Mouse (Mus musculus): ENCODE data around the gene Gpr84. TPM values are rescaled to one million over a fixed set of nuclear protein-coding genes. Genes with fewer than 3 reads are reported as not detected.

The Gpr84 gene
- polyA plus RNA-seq, 1 experiment from 2014 or later: 0.29 TPM

DNA sequence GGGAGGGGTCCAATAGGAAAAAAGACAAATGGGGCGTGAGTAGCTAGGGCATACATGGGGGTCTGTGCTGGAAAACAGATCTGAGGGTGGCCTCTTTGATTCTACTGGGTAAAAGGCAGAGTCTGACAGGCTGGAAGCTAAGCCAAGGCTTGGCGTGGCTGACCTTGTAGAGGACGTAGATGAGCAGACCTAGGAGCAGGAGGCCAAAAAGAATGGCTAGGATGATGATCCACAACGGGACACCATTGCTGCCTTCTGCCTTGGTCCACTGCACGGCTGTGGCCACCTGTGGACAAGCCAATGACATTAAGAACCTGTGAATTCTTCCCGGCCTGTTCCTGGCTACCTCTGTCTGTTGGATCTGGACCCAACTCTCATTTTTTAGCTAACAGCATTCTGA, 35.4 kb upstream of the Gpr84 start:
- Histone ChIP-seq H3K36me3 (peaks cover 60% of the 10 kb centered on the region), H3K4me2 (no peak overlapping the region), H3K4me1 (replicated peaks) (peaks cover 6% of the 10 kb centered on the region), H3K27ac (no peak overlapping the region), H3K4me3 (replicated peaks) (no peak overlapping the region), H3K27me3 (peaks cover 15% of the 10 kb centered on the region), H3K9me3 (replicated peaks) (no peaks in the 10 kb centered on the region), H3K9ac (no peak overlapping the region)
- no peak for DNase-seq
- 72% methylated on average over 6 of the region's 6 CpGs for WGBS (ENCODE audit: insufficient replicate concordance)
- no peak for ATAC-seq (ENCODE audit: low read depth)

DNA sequence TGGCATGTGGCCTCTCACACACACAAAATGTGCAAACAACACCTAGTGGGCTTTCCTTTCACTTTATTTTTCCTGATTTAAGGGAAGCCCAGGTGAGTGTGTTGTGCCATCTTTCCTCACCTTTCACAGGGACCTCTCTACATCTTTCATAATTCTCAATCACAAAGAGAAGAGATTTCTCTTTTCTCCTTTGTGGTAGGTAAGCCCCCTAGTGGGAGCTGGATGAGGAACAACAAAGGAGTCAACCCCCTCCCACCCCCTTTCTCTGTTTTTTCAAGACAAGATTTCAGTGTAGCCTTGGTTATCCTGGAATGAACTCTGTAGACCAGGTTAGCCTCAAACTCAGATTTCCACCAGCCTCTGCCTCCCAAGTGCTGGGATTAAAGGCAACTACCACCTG, 33.1 kb upstream of the Gpr84 start:
- ATAC-seq (ENCODE audit: low read depth): no peak
- Histone ChIP-seq H3K4me1 (replicated peaks) (peaks cover 29% of the 10 kb centered on the region), H3K27me3 (peaks cover 36% of the 10 kb centered on the region), H3K9ac (no peak overlapping the region), H3K36me3 (peaks cover 37% of the 10 kb centered on the region), H3K4me3 (replicated peaks) (no peak overlapping the region), H3K4me2 (no peak overlapping the region), H3K9me3 (replicated peaks) (no peaks in the 10 kb centered on the region), H3K27ac (no peak overlapping the region)
- no peak for DNase-seq

DNA sequence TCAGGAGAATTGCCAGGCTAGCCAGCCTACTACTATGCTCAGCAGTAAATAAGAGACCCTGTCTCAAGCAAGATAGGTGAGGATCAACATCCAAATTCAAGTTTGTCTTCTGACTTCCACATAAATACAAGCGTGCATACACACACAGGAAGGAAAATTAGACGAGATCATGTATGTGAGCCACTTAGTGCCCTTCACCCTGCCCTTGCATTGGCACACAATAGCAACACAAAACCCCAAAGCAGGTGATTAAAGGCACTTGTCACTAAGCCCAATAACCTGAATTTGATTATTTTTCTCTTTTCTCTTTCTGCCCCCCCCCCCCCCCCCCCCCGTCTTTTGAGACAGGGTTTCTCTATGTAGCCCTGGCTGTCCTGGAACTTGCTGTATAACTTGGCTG, 32.6 kb upstream of the Gpr84 start:
- peaks cover 33% of the 10 kb centered on the region for H3K36me3 ChIP-seq
- WGBS (ENCODE audit: insufficient replicate concordance): 52% methylated on average over 3 of the region's 3 CpGs
- no peak overlapping the region for H3K4me2 ChIP-seq
- H3K4me3 ChIP-seq (replicated peaks): no peak overlapping the region
- H3K27me3 ChIP-seq: peaks cover 41% of the 10 kb centered on the region
- no peaks in the 10 kb centered on the region for H3K9me3 ChIP-seq (replicated peaks)
- H3K9ac ChIP-seq: no peak overlapping the region
- H3K4me1 ChIP-seq (replicated peaks): peaks cover 34% of the 10 kb centered on the region
- no peak for DNase-seq
- H3K27ac ChIP-seq: no peak overlapping the region
- no peak for ATAC-seq (ENCODE audit: low read depth)

DNA sequence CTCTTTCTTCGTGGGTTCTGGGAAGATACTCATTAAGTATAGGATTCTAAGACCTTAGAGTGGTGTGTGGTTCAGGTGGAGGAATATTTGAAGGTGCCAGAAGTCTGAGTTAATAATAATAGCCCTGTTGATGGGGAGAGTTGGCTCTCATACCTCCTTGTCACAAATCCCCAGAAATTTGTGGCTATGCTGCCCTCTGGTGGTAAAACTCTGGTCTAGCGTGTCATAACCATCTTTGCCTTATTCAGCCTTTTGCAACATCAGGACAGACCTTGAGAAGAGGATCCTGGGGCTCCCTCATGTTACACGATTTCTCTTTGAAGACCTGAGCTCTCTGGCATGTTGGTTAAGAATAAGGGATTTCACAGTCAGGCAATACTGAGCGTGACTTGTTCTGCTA, 32.0 kb upstream of the Gpr84 start:
- H3K9me3 ChIP-seq (replicated peaks): no peaks in the 10 kb centered on the region
- peaks cover 40% of the 10 kb centered on the region for H3K4me1 ChIP-seq (replicated peaks)
- H3K27ac ChIP-seq: no peak overlapping the region
- H3K4me3 ChIP-seq (replicated peaks): no peak overlapping the region
- no peak overlapping the region for H3K9ac ChIP-seq
- H3K4me2 ChIP-seq: no peak overlapping the region
- ATAC-seq (ENCODE audit: low read depth) (no peak), DNase-seq (peak; percentile 58)
- WGBS (ENCODE audit: insufficient replicate concordance): 12% methylated on average over 4 of the region's 4 CpGs
- peaks cover 45% of the 10 kb centered on the region for H3K27me3 ChIP-seq
- peaks cover 28% of the 10 kb centered on the region for H3K36me3 ChIP-seq

DNA sequence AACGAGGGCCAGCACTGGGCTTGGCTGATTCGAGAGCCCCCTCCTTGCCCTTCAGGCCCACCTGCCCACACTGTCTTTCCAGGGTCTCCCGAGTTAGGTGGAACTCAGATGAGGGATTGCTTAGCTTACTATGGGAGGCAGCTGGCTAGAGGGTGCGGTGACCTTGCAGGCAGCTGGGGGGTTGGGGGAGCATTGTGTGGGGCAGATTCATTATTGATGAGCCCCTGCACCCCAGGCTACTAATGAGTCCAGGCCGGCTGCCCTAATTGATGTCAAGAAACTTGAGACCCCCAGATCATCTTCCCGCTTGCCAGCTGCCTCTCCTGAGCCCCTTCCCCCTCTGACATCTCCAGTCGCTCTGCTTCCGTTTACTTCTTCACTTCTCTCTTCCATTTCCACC, 31.1 kb upstream of the Gpr84 start:
- Histone ChIP-seq H3K4me3 (replicated peaks) (no peak overlapping the region), H3K27me3 (peaks cover 45% of the 10 kb centered on the region), H3K9ac (no peak overlapping the region), H3K4me1 (replicated peaks) (peaks cover 47% of the 10 kb centered on the region), H3K36me3 (peaks cover 27% of the 10 kb centered on the region), H3K9me3 (replicated peaks) (no peaks in the 10 kb centered on the region), H3K4me2 (no peak overlapping the region), H3K27ac (no peak overlapping the region)
- ATAC-seq (ENCODE audit: low read depth) (no peak), DNase-seq (no peak)
- WGBS (ENCODE audit: insufficient replicate concordance): 48% methylated on average over 8 of the region's 8 CpGs

DNA sequence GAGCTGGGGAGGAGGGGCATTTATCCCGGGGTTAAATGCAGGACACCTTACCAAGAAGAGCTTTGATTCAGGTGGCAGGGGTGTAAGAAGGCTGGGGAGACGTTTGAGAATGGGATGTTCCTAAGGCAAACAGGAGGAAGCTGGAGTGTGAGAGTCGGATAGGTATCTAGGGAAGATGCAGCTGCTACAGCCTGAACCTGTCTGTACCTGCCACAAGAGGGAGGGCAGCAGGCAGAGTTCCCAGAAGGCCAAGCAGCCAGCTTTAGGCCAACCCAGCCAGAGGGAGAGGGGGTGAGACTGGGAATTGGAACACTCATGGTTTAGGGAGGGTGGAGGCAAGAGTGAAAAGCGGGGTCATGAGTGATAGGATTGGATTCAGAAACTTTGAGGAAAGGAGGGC, 30.4 kb upstream of the Gpr84 start:
- WGBS (ENCODE audit: insufficient replicate concordance): 16% methylated on average over 4 of the region's 4 CpGs

DNA sequence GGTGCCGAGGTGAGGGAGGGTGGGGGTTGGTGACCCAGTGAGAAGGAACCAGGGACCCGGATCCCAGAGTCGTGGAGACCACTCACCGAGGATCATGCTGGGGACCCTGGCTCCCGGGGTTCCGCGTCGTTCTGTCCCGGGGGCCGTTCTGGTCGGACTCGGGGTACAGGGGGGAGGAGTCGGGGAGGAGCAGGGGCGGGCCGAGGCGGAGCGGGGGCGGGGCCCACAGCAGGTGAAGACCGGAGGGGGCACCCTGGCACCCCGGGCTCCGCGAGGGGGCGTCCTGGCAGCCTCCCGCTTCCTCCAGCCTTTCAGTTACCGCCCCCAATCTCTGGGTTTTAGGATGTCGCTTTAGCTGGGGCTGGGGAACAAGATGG, 29.5 kb upstream of the Gpr84 start, which contains the start of gene Zfp385a:
TSS of gene Zfp385a (minus strand) at position 133 of the 377 bp plus-strand sequence.
- ATAC-seq (ENCODE audit: low read depth) (peak; percentile 63), DNase-seq (peak; percentile 54)
- Histone ChIP-seq H3K27me3 (peaks cover 45% of the 10 kb centered on the region), H3K9ac (peak within 1 kb of the TSS; percentile 62), H3K4me2 (peak within 1 kb of the TSS; percentile 94), H3K9me3 (replicated peaks) (no peaks in the 10 kb centered on the region), H3K27ac (peak within 1 kb of the TSS; percentile 58), H3K36me3 (peaks cover 11% of the 10 kb centered on the region), H3K4me3 (replicated peaks) (peak within 1 kb of the TSS; percentile 66), H3K4me1 (replicated peaks) (peaks cover 53% of the 10 kb centered on the region)
- whole genome bisulfite sequencing (ENCODE audit: insufficient replicate concordance): 0% methylated on average over 19 of the region's 26 CpGs

More for the DNA sequence above, 30.4 kb upstream of the Gpr84 start:
- ATAC-seq (ENCODE audit: low read depth) (no peak), DNase-seq (no peak)
- Histone ChIP-seq H3K9me3 (replicated peaks) (no peaks in the 10 kb centered on the region), H3K27ac (no peak overlapping the region), H3K9ac (no peak overlapping the region), H3K4me3 (replicated peaks) (peak overlapping the region; percentile 66; the same call in 1 of the 2 replicates), H3K4me2 (peak overlapping the region; percentile 94), H3K4me1 (replicated peaks) (peaks cover 50% of the 10 kb centered on the region), H3K27me3 (peaks cover 45% of the 10 kb centered on the region), H3K36me3 (peaks cover 19% of the 10 kb centered on the region)

DNA sequence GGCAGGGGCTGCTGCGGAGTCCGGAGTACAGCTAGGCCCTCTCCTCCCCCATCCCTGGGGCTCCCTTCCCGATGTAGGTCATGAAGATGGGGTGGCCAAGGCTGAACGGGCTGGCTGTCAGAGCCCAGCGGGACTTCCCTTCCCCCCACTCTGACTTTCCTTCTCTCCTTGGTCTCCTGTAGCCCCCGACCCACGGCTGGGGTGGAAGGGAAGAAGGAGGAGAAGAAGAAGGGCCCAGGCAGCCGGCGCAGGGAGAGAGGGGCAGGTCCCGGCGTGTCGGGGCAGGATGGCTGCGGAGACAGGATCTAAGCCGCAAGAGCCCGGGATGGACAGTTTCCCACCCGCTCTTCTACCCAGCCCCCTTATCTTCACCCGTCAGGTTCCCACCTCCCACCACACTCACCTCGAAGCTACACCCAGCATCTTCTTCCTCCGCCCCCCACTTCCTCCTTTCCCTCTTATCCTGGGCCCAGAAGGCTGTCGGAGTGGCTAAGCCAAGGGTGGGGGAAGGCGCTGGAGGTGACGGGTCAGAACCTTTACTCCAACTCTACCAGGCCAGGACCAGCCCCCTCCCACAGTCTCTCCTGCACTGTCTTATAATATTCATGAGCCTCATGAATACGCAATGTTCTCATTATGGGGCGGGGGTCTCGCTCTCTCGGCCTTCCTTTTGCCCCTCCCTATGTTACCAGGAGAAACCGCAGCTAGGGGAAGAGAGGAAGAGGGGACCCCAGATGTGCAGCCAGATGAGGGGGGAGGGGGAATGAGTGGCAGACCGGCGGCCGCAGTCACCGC, 29.0 kb upstream of the Gpr84 start:
- H3K9ac ChIP-seq: peak overlapping the region; percentile 62
- WGBS (ENCODE audit: insufficient replicate concordance): 1% methylated on average over 31 of the region's 31 CpGs
- H3K9me3 ChIP-seq (replicated peaks): no peaks in the 10 kb centered on the region
- peaks cover 45% of the 10 kb centered on the region for H3K27me3 ChIP-seq
- peak; percentile 64 for ATAC-seq (ENCODE audit: low read depth)
- H3K27ac ChIP-seq: peak overlapping the region; percentile 58
- peak overlapping the region; percentile 66 for H3K4me3 ChIP-seq (replicated peaks)
- H3K4me1 ChIP-seq (replicated peaks): peaks cover 57% of the 10 kb centered on the region
- peak; percentile 50 for DNase-seq
- peaks cover 5% of the 10 kb centered on the region for H3K36me3 ChIP-seq
- peak overlapping the region; percentile 94 for H3K4me2 ChIP-seq

DNA sequence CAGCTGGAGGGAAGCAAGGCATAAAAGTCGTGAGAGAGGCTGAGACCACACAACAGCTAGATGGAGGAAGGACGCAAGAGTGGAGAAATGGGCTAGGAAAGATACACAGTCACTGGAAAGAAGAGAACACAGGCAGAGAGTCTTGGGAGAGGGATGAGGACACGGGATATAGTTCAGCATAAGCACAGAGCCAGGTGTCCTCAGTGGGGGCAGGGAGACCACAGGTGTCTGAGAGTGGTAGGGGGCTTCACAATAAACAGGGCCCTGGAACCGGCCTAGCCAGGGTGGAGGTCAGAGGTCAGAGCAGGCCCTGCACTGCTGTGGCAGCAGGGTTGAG, 28.4 kb upstream of the Gpr84 start:
- H3K9me3 ChIP-seq (replicated peaks): no peaks in the 10 kb centered on the region
- peaks cover 45% of the 10 kb centered on the region for H3K27me3 ChIP-seq
- peak overlapping the region; percentile 62; the same call in 1 of the 2 replicates for H3K9ac ChIP-seq
- H3K4me2 ChIP-seq: peak overlapping the region; percentile 94
- DNase-seq (no peak), ATAC-seq (ENCODE audit: low read depth) (no peak)
- 23% methylated on average over 4 of the region's 4 CpGs for WGBS (ENCODE audit: insufficient replicate concordance)
- peak overlapping the region; percentile 58 for H3K27ac ChIP-seq
- H3K4me3 ChIP-seq (replicated peaks): peak overlapping the region; percentile 66
- H3K36me3 ChIP-seq: no peaks in the 10 kb centered on the region
- H3K4me1 ChIP-seq (replicated peaks): peaks cover 63% of the 10 kb centered on the region

DNA sequence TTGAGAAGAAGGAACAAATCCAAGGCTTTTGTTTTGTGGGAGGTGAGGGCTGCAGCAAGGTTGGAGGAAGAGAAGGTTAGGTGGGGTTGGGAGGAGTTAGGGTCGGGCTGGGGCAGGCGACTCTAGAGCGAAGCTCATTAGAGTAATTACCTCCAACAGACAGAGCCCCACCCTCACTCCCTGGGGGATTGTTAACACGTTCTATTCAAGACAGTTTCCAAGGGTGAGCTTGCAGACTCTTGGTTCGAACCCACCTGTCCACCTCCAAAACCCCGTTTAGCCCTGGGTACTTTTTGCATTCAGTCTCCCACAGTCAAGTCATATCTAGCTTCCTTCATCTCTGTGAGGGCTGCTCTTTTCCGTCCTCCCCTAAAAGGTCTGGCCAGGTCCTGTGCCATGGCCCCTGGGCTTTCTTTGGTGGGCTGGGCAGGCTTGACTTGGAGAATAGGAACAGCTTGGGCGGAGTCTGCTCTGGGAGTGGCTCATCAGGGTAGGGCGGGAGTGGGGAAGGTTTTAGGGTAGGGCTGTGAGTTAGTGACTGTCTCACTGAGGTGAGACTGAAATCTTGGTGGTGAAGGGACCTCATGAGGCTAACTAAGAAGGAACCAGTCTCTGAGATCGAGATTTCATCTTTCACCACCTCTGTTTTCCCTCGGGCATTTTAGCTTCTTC, 26.7 kb upstream of the Gpr84 start:
- no peak overlapping the region for H3K9ac ChIP-seq
- H3K4me1 ChIP-seq (replicated peaks): peaks cover 72% of the 10 kb centered on the region
- peaks cover 43% of the 10 kb centered on the region for H3K27me3 ChIP-seq
- no peak overlapping the region for H3K27ac ChIP-seq
- H3K36me3 ChIP-seq: no peaks in the 10 kb centered on the region
- H3K9me3 ChIP-seq (replicated peaks): no peaks in the 10 kb centered on the region
- WGBS (ENCODE audit: insufficient replicate concordance): 28% methylated on average over 11 of the region's 11 CpGs
- no peak for ATAC-seq (ENCODE audit: low read depth)
- H3K4me3 ChIP-seq (replicated peaks): no peak overlapping the region
- no peak overlapping the region for H3K4me2 ChIP-seq
- no peak for DNase-seq

DNA sequence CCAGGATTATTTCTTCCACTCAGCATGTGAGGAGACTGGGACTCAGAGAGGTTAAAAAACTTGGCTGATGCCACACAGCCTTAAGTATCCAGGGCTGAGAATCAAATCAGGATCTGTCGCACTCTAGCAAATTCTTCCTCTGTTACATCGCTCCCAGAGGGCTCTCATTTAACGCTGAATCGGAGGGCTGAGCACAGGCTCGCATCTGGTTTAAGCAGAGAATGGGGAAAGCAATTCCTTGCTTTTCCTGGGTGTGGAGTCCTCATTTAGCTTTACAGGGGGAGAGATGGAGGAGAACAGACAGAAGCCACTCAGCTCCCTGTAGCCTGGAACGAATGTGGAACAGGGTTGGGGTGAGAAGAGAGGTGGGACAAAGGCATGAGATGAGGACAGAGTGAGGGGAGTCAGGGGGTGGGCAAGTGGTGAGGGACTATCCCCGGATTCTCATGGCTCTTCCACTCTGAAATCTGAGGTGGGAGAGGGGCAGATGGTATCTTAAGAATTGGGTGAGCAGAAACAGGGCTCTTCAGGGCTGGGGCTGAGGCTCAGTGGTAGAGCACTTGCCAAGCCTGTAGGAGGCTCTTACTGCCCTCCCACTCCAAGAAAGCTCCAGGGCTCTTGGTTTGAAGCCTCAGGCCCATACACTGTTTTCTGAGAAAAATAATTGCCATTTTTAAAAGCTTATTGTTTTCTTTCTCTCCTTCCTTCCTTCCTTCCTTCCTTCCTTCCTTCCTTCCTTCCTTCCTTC, 25.2 kb upstream of the Gpr84 start:
- Histone ChIP-seq H3K9ac (no peak overlapping the region), H3K27me3 (peaks cover 28% of the 10 kb centered on the region), H3K27ac (no peak overlapping the region), H3K4me1 (replicated peaks) (peaks cover 68% of the 10 kb centered on the region), H3K4me3 (replicated peaks) (no peak overlapping the region), H3K4me2 (no peak overlapping the region), H3K9me3 (replicated peaks) (no peaks in the 10 kb centered on the region), H3K36me3 (no peaks in the 10 kb centered on the region)
- no peak for ATAC-seq (ENCODE audit: low read depth)
- 57% methylated on average over 7 of the region's 7 CpGs for WGBS (ENCODE audit: insufficient replicate concordance)
- DNase-seq: no peak

Data from liver, embryonic 13.5 days (tissue).